Mouse (Mus musculus) spleen, adult 2 months (tissue): ENCODE measurements around the gene Actr3. TPM values are rescaled to one million over a fixed set of nuclear protein-coding genes. Genes with fewer than 3 reads are reported as not detected.

Source experiments
- DNase-seq, 2 experiments: peaks; one replicate each; pipeline versions ENCODE4 v3.0.0 to v3.0.0-alpha.2; 2012 to 2021; ENCODE audit warnings: low spot score in 2 of 2, low read depth in 1 of 2
- H3K27ac ChIP-seq: fragments of 200-500 bp; 2 replicates; pipeline ENCODE4 v1.5.1; 2012; ENCODE audit warnings: low read length, inconsistent platforms; ENCODE audit not compliant: insufficient read depth
- H3K27me3 ChIP-seq: fragments of 200-500 bp; 2 replicates; pipeline ENCODE4 v1.6.1; 2012; ENCODE audit warnings: mild to moderate bottlenecking, moderate library complexity, low read length, inconsistent platforms; ENCODE audit not compliant: control insufficient read depth, insufficient read depth
- H3K36me3 ChIP-seq: fragments of 200-500 bp; 2 replicates; pipeline ENCODE4 v1.6.1; 2012; ENCODE audit warnings: mild to moderate bottlenecking, low read length, inconsistent platforms; ENCODE audit not compliant: control insufficient read depth, insufficient read depth
- H3K4me1 ChIP-seq: fragments of 200-500 bp; 2 replicates; pipeline ENCODE4 v1.6.1; 2011; ENCODE audit warnings: inconsistent platforms; ENCODE audit not compliant: control insufficient read depth, insufficient read depth, insufficient read length
- H3K4me3 ChIP-seq: fragments of 200-500 bp; 2 replicates; pipeline ENCODE4 v1.5.1; 2011; ENCODE audit warnings: mild to moderate bottlenecking, inconsistent platforms; ENCODE audit not compliant: insufficient read depth, insufficient read length; ENCODE audit errors: extremely low read depth
- CTCF ChIP-seq: fragments of 200-500 bp; IDR thresholded peaks from 2 replicates; pipeline ENCODE4 v1.5.1; 2011; ENCODE audit warnings: mild to moderate bottlenecking, inconsistent platforms; ENCODE audit not compliant: insufficient read depth, insufficient read length, insufficient replicate concordance; ENCODE audit errors: extremely low read depth
- POLR2A ChIP-seq: fragments of 200-500 bp; IDR thresholded peaks from 2 replicates; pipeline ENCODE4 v1.6.1; 2011; ENCODE audit warnings: low read depth, low read length, inconsistent platforms
- WGBS: fragments of 180-500 bp; shearing (Covaris S2); methylation state at CpG from one replicate; pipeline ENCODE4 v1.1.7; 2018; 5-methylcytosine and 5-hydroxymethylcytosine counted together
- polyA plus RNA-seq: library from polyadenylated mRNA; depleted of rRNA; stranded (reverse); fragments of >200 nt; gene quantifications from 2 replicates; pipeline ENCODE4 v1.2.3, GENCODE M21; 2012

Actr3 gene
- polyA plus RNA-seq, 1 experiment: 89.6 TPM

DNA sequence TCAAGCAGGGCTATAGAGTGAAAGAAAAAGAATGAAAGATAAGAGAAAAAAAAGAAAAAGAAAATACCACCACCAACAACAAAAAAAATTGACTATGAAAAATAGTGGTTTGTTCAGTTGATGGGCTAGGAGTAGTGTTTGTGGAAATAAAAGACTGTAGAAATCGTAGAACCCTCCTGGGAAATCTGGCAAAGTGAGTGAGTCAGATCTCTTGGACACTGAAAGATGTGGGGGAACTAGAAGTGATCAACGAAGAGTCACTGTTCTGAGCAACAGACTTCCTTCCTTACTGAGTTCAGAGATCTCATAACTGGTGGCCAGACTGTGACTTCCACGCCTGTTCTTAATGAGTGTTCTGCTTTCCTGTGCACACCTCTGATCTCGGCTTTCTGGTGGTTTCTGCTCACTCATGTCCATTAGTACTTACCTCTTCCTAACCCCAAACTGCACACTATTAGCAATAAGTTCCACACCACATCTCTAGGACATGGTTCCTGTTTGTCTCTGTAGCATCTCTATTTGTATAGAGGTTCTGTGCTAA is 37.7 kb upstream of the Actr3 start:
- 12% methylated on average over 4 of the region's 4 CpGs for WGBS
- Histone ChIP-seq H3K4me1 (peaks cover 24% of the 10 kb centered on the region), H3K36me3 (no peaks in the 10 kb centered on the region), H3K27me3 (no peaks in the 10 kb centered on the region), H3K27ac (peak overlapping the region; percentile 8; the same call in 1 of the 2 replicates), H3K4me3 (no peak overlapping the region)
- DNase-seq: peak; percentile 22 to 28
- TF ChIP-seq POLR2A (no peak), CTCF (no peak)

- WGBS: 41% methylated on average over 4 of the region's 4 CpGs
- peak in 1 of 2 experiments; percentile 33 for DNase-seq
- Histone ChIP-seq H3K4me3 (no peak overlapping the region), H3K27me3 (no peaks in the 10 kb centered on the region), H3K36me3 (no peaks in the 10 kb centered on the region), H3K4me1 (peaks cover 38% of the 10 kb centered on the region), H3K27ac (peak overlapping the region; percentile 91)
- no peak for TF ChIP-seq CTCF
- no peak for TF ChIP-seq POLR2A
Measured at GRCm38 (mm10) chr1:125470805-125471648, 35.5 kb upstream of the Actr3 start.

- Histone ChIP-seq H3K36me3 (no peaks in the 10 kb centered on the region), H3K4me1 (peaks cover 49% of the 10 kb centered on the region), H3K4me3 (no peak overlapping the region), H3K27ac (peak overlapping the region; percentile 76), H3K27me3 (no peaks in the 10 kb centered on the region)
- DNase-seq: peak in 1 of 2 experiments; percentile 32
- TF ChIP-seq CTCF (no peak), POLR2A (no peak)
- WGBS: 49% methylated on average over 4 of the region's 4 CpGs
Measured at GRCm38 (mm10) chr1:125467936-125468335, 32.4 kb upstream of the Actr3 start.

GRCm38 (mm10) chr1:125466621-125467257 is 31.2 kb upstream of the Actr3 start:
- Histone ChIP-seq H3K27me3 (no peaks in the 10 kb centered on the region), H3K4me3 (peak overlapping the region; percentile 23; the same call in 1 of the 2 replicates), H3K36me3 (no peaks in the 10 kb centered on the region), H3K27ac (peak overlapping the region; percentile 98), H3K4me1 (peaks cover 39% of the 10 kb centered on the region)
- no peak for TF ChIP-seq CTCF
- TF ChIP-seq POLR2A: no peak
- peak; percentile 69 for DNase-seq
- 8% methylated on average over 10 of the region's 10 CpGs for WGBS

GRCm38 (mm10) chr1:125464011-125464410 is 28.5 kb upstream of the Actr3 start:
- Histone ChIP-seq H3K36me3 (no peaks in the 10 kb centered on the region), H3K27me3 (no peaks in the 10 kb centered on the region), H3K27ac (peak overlapping the region; percentile 54), H3K4me3 (no peak overlapping the region), H3K4me1 (peaks cover 32% of the 10 kb centered on the region)
- TF ChIP-seq CTCF: no peak
- no peak for TF ChIP-seq POLR2A
- peak in 1 of 2 experiments; percentile 37 for DNase-seq
- WGBS: 36% methylated on average over 4 of the region's 4 CpGs

DNA sequence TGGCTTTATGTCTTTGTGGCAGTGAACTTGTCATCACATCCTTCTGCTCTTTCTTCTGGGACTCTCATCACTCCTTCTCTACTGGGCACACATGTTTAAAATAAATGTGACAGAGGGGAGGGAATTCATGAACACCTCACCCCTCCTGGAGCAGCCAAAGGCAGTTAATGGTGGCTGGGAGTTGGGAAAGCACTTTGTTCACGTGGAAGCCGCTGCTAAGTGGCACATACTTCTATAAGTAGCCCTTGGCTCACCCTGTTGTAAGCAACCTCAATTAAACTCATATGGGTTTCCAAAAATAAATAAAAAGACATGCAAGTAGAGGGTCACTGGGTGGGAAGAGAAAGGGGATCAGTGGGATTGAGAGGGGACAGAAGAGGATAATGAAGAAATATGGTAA is 27.8 kb upstream of the Actr3 start:
- peaks cover 33% of the 10 kb centered on the region for H3K4me1 ChIP-seq
- H3K27me3 ChIP-seq: no peaks in the 10 kb centered on the region
- no peak overlapping the region for H3K4me3 ChIP-seq
- DNase-seq: no peak
- TF ChIP-seq POLR2A (no peak), CTCF (no peak)
- WGBS: 88% methylated on average over 2 of the region's 2 CpGs
- no peaks in the 10 kb centered on the region for H3K36me3 ChIP-seq
- 0 out of 2 replicates have a peak overlapping the region, but pooled peaks have one; percentile 10 for H3K27ac ChIP-seq
